ENCODE assay signal across 8 mouse cellular contexts in genomic region chr13:25629466-25629865, GRCm38 (mm10).
A peak's percentile ranks its signal among the peaks of the same experiment; 100 is the strongest.
DNase-seq lines count a peak whose midpoint lies in the region.

No protein-coding gene starts in this region.

- intact Hi-C loops in left cerebral cortex, postnatal 10 days (cut with DNase I), result no loop called here

- DNase-seq in embryo, embryonic 10 days (ENCODE audit: low spot score), result peak; percentile 12
- no peak for DNase-seq in embryo, embryonic 11 days
- DNase-seq in left cerebral cortex, postnatal 10 days (ENCODE audit: extremely low spot score in 1 of 2, low spot score in 2 of 2), result peak; percentile 20 to 31
- no peak for DNase-seq in left cerebral cortex, adult 9 months (ENCODE audit: low spot score in 2 of 2)
- DNase-seq in gastrocnemius, postnatal 25 days, result peak; percentile 16
- DNase-seq in mesoderm, embryonic 11.5 days (ENCODE audit: low read depth, low spot score), result peak; percentile 30
- DNase-seq in c-Kit-positive CD71-positive TER-119-positive erythroid progenitor cells, embryonic 14.5 days (ENCODE audit: low spot score), result no peak
- DNase-seq in thymus, postnatal 0 days (ENCODE audit: low spot score), result no peak

Comparison
In these comparisons a context has a peak if more than half of its experiments do, and no peak if none do; other contexts are left out.
1. DNase-seq: peak in embryo, embryonic 10 days (single experiment), left cerebral cortex, postnatal 10 days (2 of 2), gastrocnemius, postnatal 25 days (single experiment) and mesoderm, embryonic 11.5 days (single experiment); none in embryo, embryonic 11 days (single experiment), left cerebral cortex, adult 9 months (0 of 2), c-Kit-positive CD71-positive TER-119-positive erythroid progenitor cells, embryonic 14.5 days (single experiment) and thymus, postnatal 0 days (single experiment).